Mouse (Mus musculus) intestine, embryonic 15.5 days (tissue): Measurements from ENCODE around the gene Mrpl20. TPM values are rescaled to one million over a fixed set of nuclear protein-coding genes. Genes with fewer than 3 reads are reported as not detected.

ENCODE experiments used
- ATAC-seq: fragments of 200-750 bp; cut with Nextera tagmentation; 2 replicates; pipeline ENCODE4 v1.8.0; 2017; ENCODE audit warnings: moderate TSS enrichment, moderate library complexity
- H3K27ac ChIP-seq: fragments of 300-500 bp; sonication (generic); 2 replicates; pipeline ENCODE4 v1.5.1; 2015; ENCODE audit warnings: mild to moderate bottlenecking, inconsistent platforms
- H3K27me3 ChIP-seq: fragments of 300-500 bp; sonication (generic); replicated peaks from 2 replicates; pipeline ENCODE4 v1.6.1; 2015; ENCODE audit warnings: inconsistent platforms
- H3K36me3 ChIP-seq: fragments of 300-500 bp; sonication (generic); 2 replicates; pipeline ENCODE4 v1.6.1; 2015; ENCODE audit warnings: inconsistent platforms
- H3K4me1 ChIP-seq: fragments of 300-500 bp; sonication (generic); replicated peaks from 2 replicates; pipeline ENCODE4 v1.6.1; 2015; ENCODE audit warnings: inconsistent platforms
- H3K4me2 ChIP-seq: fragments of 300-500 bp; sonication (generic); replicated peaks from 2 replicates; pipeline ENCODE4 v1.6.1; 2015; ENCODE audit warnings: mild to moderate bottlenecking, inconsistent platforms
- H3K4me3 ChIP-seq: fragments of 300-500 bp; sonication (generic); replicated peaks from 2 replicates; pipeline ENCODE4 v1.5.1; 2015; ENCODE audit warnings: inconsistent platforms
- H3K9ac ChIP-seq: fragments of 300-500 bp; sonication (generic); 2 replicates; pipeline ENCODE4 v1.6.1; 2015; ENCODE audit warnings: inconsistent platforms
- H3K9me3 ChIP-seq: fragments of 300-500 bp; sonication (generic); 2 replicates; pipeline ENCODE4 v1.6.1; 2016; ENCODE audit warnings: inconsistent platforms
- WGBS: fragments of 180-500 bp; shearing (Covaris S2); methylation state at CpG from one replicate; pipeline ENCODE4 v1.1.7; 2015; 5-methylcytosine and 5-hydroxymethylcytosine counted together
- polyA plus RNA-seq: library from polyadenylated mRNA; unstranded; fragments of >200 nt; fragmentation: Nextera tagmentation; extraction: Ambion mirVana; gene quantifications from 2 replicates; pipeline ENCODE4 v1.2.1, GENCODE M21; 2015

The Mrpl20 gene
- polyA plus RNA-seq, 1 experiment from 2014 or later, result 226 TPM

DNA sequence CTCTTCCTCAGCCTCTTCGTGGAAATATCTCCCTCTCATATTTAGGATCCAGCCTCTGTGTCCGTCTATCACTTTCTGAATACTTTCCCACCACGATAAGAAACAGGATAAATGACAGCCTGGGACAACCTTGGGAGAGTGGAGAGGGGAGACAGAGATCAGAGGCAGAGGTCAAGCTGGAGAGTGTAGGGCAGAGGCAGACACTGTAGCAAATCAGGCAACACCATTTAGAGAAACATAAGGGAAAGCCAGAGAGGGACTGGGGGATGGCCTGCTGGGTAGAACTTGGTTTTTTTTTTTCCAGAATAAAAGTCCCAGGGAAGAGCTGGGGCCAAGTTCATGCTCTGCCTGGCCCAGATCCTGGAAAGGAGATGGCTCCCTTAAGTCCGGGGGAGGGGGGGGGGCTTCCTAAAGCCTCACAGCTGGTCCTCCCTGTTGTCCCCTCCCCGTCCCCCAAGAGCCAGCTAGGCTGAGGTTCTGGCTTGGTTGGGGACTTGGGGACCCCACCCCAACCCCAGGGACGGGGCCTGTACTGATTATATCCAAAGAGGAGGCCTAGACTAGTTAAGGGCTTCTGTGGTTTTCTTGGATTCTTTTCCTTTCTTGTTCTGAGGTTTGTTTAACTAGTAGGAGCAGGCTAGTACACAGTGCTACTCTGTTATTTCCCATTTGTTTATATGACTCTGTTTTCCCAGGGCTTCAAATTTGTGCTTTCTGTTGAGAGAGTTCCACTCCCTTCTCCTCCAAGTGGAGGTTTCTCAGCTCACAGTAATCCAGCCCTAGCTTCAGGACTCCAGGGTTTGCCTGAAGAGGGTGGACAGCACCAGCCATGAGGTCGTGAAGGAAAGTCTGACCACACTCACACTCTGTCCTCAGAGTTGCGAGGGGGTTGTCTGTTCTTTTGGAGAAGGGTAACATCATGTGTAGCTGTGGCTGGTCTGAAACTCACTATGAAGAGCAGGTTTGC, 35.8 kb downstream of the Mrpl20 start:
- H3K4me3 ChIP-seq, result no peak overlapping the region
- H3K4me2 ChIP-seq, result peak overlapping the region; percentile 12; the same call in 1 of the 2 replicates
- H3K27ac ChIP-seq, result peak overlapping the region; percentile 89
- WGBS, result 38% methylated on average over 8 of the region's 8 CpGs
- no peaks in the 10 kb centered on the region for H3K27me3 ChIP-seq
- H3K36me3 ChIP-seq, result 0 out of 2 replicates have a peak, but pooled peaks cover 4% of the 10 kb centered on the region
- H3K9ac ChIP-seq, result no peak overlapping the region
- no peak for ATAC-seq
- peaks cover 38% of the 10 kb centered on the region for H3K4me1 ChIP-seq
- H3K9me3 ChIP-seq, result no peaks in the 10 kb centered on the region

DNA sequence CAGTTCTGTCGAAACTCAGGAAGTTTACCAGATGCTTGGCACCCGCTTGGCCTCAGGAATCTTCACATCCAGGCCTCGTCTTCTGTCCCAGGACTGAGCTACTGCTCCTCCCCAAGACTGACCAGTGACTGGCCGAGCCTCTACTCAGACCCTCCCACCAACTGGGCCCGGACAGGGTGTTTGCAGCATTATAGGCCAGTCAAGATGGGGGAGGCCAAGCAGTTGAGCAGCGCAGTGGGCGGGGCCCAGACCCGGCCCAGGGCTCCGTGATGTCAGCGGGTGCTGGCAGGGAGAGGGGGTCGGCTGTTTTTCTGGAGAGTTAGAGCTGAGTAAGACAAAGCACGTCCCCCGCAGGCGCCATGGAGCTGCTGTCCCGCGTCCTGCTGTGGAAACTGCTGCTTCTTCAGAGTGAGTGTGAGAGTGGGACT, 36.8 kb downstream of the Mrpl20 start, which contains the start of gene Mxra8:
Mxra8 (plus strand) TSS at position 198 of the 428 bp plus-strand sequence.
- Histone ChIP-seq H3K27ac (peak within 1 kb of the TSS; percentile 89), H3K4me2 (peak within 1 kb of the TSS; percentile 86), H3K9me3 (no peaks in the 10 kb centered on the region), H3K4me1 (peaks cover 33% of the 10 kb centered on the region), H3K27me3 (no peaks in the 10 kb centered on the region), H3K9ac (peak within 1 kb of the TSS; percentile 54), H3K36me3 (0 out of 2 replicates have a peak, but pooled peaks cover 4% of the 10 kb centered on the region), H3K4me3 (peak within 1 kb of the TSS; percentile 50)
- 10% methylated on average over 16 of the region's 16 CpGs for WGBS
- peak; percentile 82 for ATAC-seq

- Histone ChIP-seq H3K9ac (peak overlapping the region; percentile 54), H3K4me1 (peaks cover 33% of the 10 kb centered on the region), H3K9me3 (no peaks in the 10 kb centered on the region), H3K4me2 (peak overlapping the region; percentile 86), H3K27me3 (no peaks in the 10 kb centered on the region), H3K36me3 (0 out of 2 replicates have a peak, but pooled peaks cover 4% of the 10 kb centered on the region), H3K4me3 (peak overlapping the region; percentile 50), H3K27ac (peak overlapping the region; percentile 89)
- peak; percentile 21 for ATAC-seq
- WGBS, result 12% methylated on average over 8 of the region's 8 CpGs
These were observed 37.7 kb downstream of the Mrpl20 start for GRCm38 (mm10) chr4:155840076-155841002.

- WGBS, result under 1% methylated on average over 32 of the region's 32 CpGs
- peak overlapping the region; percentile 86 for H3K4me2 ChIP-seq
- H3K4me3 ChIP-seq, result peak overlapping the region; percentile 50
- H3K4me1 ChIP-seq, result peaks cover 33% of the 10 kb centered on the region
- H3K27me3 ChIP-seq, result no peaks in the 10 kb centered on the region
- H3K9me3 ChIP-seq, result no peaks in the 10 kb centered on the region
- H3K27ac ChIP-seq, result peak overlapping the region; percentile 89
- ATAC-seq, result peak; percentile 73
- H3K36me3 ChIP-seq, result 0 out of 2 replicates have a peak, but pooled peaks cover 4% of the 10 kb centered on the region
- peak overlapping the region; percentile 54 for H3K9ac ChIP-seq
These were observed 38.4 kb downstream of the Mrpl20 start for GRCm38 (mm10) chr4:155841003-155841454.

DNA sequence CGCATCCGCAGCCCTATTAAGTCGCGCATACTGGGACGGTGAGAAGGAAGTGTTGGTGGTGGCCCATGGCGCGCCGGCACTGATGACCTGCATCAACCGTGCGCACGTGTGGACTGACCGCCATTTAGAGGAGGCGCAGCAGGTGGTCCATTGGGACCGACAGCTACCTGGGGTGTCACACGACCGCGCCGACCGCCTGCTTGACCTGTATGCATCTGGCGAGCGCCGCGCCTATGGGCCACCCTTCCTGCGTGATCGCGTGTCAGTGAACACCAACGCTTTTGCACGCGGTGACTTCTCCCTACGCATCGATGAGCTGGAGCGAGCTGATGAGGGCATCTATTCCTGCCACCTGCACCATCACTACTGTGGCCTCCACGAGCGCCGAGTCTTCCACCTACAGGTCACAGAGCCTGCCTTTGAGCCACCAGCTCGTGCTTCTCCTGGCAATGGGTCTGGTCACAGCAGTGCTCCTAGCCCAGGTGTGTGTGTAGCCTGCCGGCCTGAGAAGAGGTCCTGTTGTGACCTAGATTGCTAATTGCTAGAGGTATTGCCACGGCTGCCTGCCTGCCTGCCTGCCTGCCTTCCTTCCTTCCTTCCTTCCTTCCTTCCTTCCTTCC, 39.1 kb downstream of the Mrpl20 start:
- no peak overlapping the region for H3K27ac ChIP-seq
- WGBS, result 45% methylated on average over 38 of the region's 38 CpGs
- peak overlapping the region; percentile 86 for H3K4me2 ChIP-seq
- H3K4me1 ChIP-seq, result peaks cover 38% of the 10 kb centered on the region
- H3K27me3 ChIP-seq, result no peaks in the 10 kb centered on the region
- 0 out of 2 replicates have a peak overlapping the region, but pooled peaks have one; percentile 54 for H3K9ac ChIP-seq
- ATAC-seq, result peak; percentile 10
- 0 out of 2 replicates have a peak, but pooled peaks cover 4% of the 10 kb centered on the region for H3K36me3 ChIP-seq
- H3K4me3 ChIP-seq, result peak overlapping the region; percentile 50
- H3K9me3 ChIP-seq, result no peaks in the 10 kb centered on the region

GRCm38 (mm10) chr4:155843231-155843630, 40.6 kb downstream of the Mrpl20 start:
- WGBS, result 88% methylated on average over 5 of the region's 5 CpGs
- ATAC-seq, result no peak
- Histone ChIP-seq H3K9me3 (no peaks in the 10 kb centered on the region), H3K27me3 (no peaks in the 10 kb centered on the region), H3K4me1 (peaks cover 36% of the 10 kb centered on the region), H3K9ac (no peak overlapping the region), H3K36me3 (0 out of 2 replicates have a peak, but pooled peaks cover 4% of the 10 kb centered on the region), H3K27ac (no peak overlapping the region), H3K4me2 (no peak overlapping the region), H3K4me3 (no peak overlapping the region)

DNA sequence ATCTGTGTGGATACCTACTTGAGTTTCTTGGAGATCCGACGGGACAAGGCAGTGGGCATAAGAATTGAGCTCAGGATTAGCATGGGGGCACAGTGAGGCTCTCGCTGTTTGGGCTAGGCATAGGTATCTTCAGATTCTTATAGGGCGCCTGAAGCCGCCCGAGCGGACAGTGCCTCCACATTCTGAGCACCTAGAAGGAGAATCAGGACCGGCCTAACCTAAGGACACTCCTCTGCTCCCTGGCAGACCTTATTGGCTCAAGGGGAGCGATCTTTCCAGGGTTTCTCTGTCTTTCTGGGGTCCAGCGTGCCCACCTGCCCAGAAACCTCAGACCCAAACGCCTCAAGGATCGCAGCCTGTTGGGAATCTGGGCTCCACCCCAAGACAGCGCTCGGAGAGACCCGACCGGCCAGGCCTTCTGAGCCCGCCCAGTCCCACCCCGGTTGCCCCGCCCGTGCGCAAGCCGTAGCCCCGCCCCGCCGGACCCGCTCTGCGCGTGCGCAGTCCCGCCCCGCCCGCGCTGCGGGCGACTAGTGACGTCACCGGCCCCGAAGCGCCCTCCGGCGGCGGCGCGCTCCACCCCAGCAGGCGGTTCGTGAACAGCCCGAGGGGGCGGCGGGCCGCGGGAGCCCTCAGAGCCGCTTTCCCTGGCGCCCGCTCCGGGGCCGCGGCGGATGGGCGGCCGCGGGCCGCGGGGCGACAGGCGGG, 44.3 kb downstream of the Mrpl20 start, which contains the start of gene Dvl1:
Dvl1 (plus strand) TSS at position 532 of the 708 bp plus-strand sequence.
- 3% methylated on average over 46 of the region's 65 CpGs for WGBS
- Histone ChIP-seq H3K4me1 (peaks cover 26% of the 10 kb centered on the region), H3K36me3 (0 out of 2 replicates have a peak, but pooled peaks cover 4% of the 10 kb centered on the region), H3K9me3 (no peaks in the 10 kb centered on the region), H3K4me2 (peak within 1 kb of the TSS; percentile 93), H3K27ac (peak within 1 kb of the TSS; percentile 61), H3K4me3 (peak within 1 kb of the TSS; percentile 86), H3K27me3 (no peaks in the 10 kb centered on the region), H3K9ac (peak within 1 kb of the TSS; percentile 89)
- peak; percentile 95 for ATAC-seq

GRCm38 (mm10) chr4:155847591-155848352, 45.1 kb downstream of the Mrpl20 start:
- Histone ChIP-seq H3K36me3 (0 out of 2 replicates have a peak, but pooled peaks cover 1% of the 10 kb centered on the region), H3K4me3 (peak overlapping the region; percentile 86), H3K9me3 (no peaks in the 10 kb centered on the region), H3K27me3 (no peaks in the 10 kb centered on the region), H3K9ac (peak overlapping the region; percentile 89), H3K4me1 (peaks cover 26% of the 10 kb centered on the region), H3K27ac (peak overlapping the region; percentile 56), H3K4me2 (peak overlapping the region; percentile 93)
- peak; percentile 75 for ATAC-seq
- under 1% methylated on average over 65 of the region's 69 CpGs for WGBS

DNA sequence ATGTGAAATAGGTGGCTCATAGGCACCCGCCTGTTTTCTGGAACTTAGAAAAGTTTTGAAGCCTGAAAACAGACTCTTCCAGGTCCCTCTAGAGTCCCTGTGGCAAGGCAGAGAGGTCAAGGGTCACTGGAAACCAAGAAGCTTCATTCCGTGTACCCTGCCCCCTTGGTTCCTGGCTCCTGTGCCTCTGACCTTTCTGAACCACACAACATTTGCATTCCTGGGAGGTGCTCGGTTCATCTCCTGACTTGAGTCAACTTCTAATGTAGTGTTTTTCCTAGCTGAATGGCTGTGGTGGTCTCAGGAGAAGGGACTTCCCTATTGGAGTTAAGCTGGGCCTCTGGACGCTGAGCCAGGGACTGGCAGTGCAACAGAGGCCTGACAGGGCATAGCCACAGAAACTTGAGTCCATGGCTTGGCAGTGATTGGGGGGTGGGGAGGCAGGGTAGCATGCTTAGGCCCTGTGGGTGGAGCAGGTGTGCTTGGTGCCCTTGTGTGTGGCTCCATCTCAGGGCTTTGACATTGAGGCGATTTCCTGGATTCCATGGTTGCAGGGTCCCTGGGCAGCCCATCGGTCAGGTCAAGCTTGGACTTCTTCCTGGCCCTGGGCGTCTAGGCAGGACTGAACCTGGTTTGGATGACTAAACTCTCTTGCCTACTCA, 45.9 kb downstream of the Mrpl20 start:
- H3K36me3 ChIP-seq, result no peaks in the 10 kb centered on the region
- H3K4me1 ChIP-seq, result peaks cover 26% of the 10 kb centered on the region
- ATAC-seq, result no peak
- no peaks in the 10 kb centered on the region for H3K9me3 ChIP-seq
- peak overlapping the region; percentile 93 for H3K4me2 ChIP-seq
- H3K9ac ChIP-seq, result peak overlapping the region; percentile 89
- WGBS, result 59% methylated on average over 7 of the region's 7 CpGs
- no peaks in the 10 kb centered on the region for H3K27me3 ChIP-seq
- H3K27ac ChIP-seq, result no peak overlapping the region
- peak overlapping the region; percentile 86 for H3K4me3 ChIP-seq

- Histone ChIP-seq H3K4me2 (0 out of 2 replicates have a peak overlapping the region, but pooled peaks have one; percentile 93), H3K9me3 (no peaks in the 10 kb centered on the region), H3K4me1 (peaks cover 26% of the 10 kb centered on the region), H3K27me3 (no peaks in the 10 kb centered on the region), H3K9ac (no peak overlapping the region), H3K27ac (no peak overlapping the region), H3K4me3 (no peak overlapping the region), H3K36me3 (peaks cover 2% of the 10 kb centered on the region)
- ATAC-seq, result no peak
- WGBS, result 87% methylated on average over 2 of the region's 2 CpGs
These were observed 46.7 kb downstream of the Mrpl20 start for GRCm38 (mm10) chr4:155849391-155849790.
